Mouse (Mus musculus) stomach, postnatal 0 days (tissue): ENCODE measurements around the gene Speg.

Experiments used
- CTCF ChIP-seq: IDR thresholded peaks from 2 replicates; pipeline ENCODE4 v1.5.1; 2016; ENCODE audit warnings: antibody characterized with exemption, low read depth, mild to moderate bottlenecking, moderate library complexity
- EP300 ChIP-seq: optimal IDR thresholded peaks from 2 replicates; pipeline ENCODE3; 2016; ENCODE audit warnings: antibody characterized with exemption

- TF ChIP-seq CTCF, result no peak
- TF ChIP-seq EP300, result no peak
Measured at GRCm38 (mm10) chr1:75361750-75362149, 13.3 kb upstream of the Speg start.
